Mouse (Mus musculus): ENCODE data around the gene Ddrgk1. TPM values are rescaled to one million over a fixed set of nuclear protein-coding genes. Genes with fewer than 3 reads are reported as not detected.
"Not testable (repeated sequence)": the region's sequence is repeated elsewhere in the genome, so short reads cannot be mapped to it uniquely, and the experiment has no call there.

Gene Ddrgk1
- total RNA-seq, 2 experiments from 2014 or later: 81.3 to 87.0 TPM

DNA sequence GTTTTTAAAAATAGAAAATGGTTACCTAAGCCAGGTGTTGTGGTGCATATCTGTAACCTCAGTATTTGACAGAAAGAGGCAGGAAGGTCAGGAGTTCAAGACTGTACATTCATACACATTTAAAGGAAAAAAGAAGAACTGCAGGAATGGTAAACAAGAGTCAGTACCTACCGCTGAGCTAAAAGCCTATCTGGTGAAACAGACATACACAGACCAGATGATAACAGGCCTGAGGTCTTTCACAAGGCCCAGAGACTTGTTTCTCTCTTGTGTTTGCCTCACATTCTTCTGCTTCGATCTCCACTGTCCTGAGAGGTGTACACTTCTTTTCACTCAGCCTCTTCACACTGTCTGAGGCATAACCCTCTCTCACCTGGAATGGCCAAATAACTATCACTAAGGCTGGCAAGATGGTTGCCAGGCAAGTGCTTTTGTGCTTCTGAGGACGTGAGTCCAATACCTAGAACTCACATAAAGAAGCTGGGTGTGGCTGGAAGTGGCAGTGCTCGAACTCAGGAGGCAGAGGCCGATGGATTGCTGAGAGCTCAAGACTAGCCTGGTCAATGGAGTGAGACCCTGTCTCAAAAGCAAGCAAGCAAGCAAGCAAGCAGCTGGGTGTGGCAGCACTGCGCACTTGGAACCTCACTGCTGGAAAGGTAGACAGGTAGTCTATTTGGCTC is 8.7 kb downstream of the Ddrgk1 start:
- intact Hi-C loops (cut with DNase I): no loop called here
- DNase-seq: no peak

DNA sequence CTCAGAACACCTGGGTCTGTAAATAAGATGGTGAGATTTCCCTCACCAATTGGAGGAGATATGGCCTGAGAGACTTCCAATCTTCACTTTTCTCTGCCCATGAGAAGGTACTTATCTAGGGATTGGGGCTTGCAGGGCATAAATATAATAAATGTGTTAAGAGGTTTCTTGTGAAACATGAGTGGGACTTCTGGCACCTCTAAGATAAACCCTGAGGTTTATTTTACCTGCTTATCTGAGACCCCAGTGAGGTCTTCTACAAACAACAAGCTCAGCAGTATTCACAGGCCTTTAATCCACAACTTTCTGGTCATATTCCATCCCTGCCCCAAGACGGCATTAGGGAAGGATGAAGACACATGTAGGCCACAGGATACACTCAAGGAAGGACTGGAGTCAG is 10.7 kb downstream of the Ddrgk1 start:
- intact Hi-C loops (cut with DNase I): no loop called here
- no peak for DNase-seq

DNA sequence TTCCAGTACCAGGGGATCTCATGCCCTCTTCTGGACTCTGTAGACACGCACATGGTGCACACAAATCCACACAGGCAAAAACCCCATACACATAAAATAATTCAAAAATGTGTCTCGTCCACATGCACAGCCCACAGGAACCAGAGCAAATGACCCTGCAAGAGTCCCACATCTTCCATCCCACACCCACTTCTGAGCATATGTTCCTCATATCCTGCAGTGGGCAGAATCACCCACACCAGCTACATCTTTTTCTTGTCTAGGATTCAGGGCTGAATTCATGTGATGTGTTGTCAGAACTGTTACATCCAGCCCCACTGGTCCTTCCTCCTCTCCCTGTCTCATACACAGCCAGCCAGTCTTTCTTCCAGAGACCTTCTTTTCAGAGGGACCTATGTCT is 11.2 kb downstream of the Ddrgk1 start:
- intact Hi-C loops (cut with DNase I): no loop called here

DNA sequence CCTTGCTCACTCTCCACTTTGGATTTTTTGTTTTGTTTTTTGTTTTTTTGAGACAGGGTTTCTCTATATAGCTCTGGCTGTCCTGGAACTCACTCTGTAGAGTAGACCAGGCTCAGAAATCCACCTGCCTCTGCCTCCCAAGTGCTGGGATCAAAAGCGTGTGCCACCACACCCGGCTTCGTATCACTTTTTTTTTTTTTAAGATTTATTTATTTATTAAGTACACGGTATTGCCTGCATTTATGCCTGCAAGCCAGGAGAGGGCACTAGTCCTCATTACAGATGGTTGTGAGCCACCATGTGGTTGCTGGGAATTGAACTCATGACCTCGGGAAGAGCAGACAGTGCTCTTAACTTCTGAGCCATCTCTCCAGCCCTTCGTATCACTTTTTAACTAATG is 15.4 kb downstream of the Ddrgk1 start:
- intact Hi-C loops (cut with DNase I); DNase-seq: not testable (repeated sequence)

More for the DNA sequence above, 11.2 kb downstream of the Ddrgk1 start:
- DNase-seq: no peak

DNA sequence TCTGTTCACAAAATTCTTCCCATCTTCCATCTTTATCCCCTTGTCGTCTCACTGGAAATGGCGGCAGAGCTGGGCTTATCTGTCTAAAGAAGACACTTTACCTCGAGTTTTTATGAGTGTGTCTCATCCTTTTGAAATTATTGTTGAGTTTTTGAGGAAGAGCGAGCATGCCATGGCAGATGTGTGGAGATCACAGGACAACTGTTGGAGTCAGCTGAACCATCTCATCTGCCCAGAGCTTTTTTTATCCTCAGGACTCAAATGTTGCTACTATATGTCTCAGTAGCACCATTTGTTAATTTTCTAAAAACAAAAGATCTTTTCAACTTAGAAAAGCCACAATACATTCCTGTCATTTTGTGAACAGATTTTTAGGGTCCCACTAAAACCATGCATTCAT is 19.3 kb downstream of the Ddrgk1 start:
- DNase-seq: no peak
- intact Hi-C loops (cut with DNase I): no loop called here

DNA sequence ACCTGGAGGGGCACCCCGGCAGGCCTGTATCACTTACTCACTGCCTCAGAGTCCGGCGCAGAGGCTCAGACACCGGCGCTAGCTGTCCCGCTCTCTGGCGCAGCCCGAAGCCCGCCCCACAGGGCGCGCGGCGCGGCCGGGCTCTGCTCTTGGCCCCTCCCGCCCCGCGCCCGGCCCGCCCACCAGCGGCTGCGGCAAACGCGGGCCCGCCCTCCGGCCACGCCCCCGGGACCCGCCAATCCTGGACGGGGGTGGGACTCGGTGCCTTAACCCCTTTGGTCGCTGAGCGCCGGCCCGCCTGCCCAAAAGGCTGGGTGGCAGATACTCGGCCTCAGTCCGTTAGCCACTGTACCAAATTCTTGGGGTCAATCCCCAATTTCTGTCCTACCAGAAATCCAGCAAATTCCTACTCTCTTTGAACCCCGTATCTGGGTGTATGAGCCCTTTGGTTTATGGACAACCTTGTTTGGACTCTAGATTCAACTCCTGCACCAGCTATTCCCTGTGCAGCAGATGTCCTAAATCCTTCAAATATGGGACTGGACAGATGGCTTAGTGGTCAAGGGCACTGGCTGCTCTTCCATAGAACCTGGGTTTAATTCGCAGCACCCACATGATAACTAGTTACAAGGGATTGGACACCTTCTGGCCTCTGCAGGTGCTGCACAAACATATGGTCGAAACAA is 21.6 kb downstream of the Ddrgk1 start, which contains the start of gene Lzts3:
Gene Lzts3 (minus strand): TSS at position 120 of the 686 bp plus-strand sequence.
- intact Hi-C loops (cut with DNase I): no loop called here
- peak; percentile 92 to 94 for DNase-seq

DNA sequence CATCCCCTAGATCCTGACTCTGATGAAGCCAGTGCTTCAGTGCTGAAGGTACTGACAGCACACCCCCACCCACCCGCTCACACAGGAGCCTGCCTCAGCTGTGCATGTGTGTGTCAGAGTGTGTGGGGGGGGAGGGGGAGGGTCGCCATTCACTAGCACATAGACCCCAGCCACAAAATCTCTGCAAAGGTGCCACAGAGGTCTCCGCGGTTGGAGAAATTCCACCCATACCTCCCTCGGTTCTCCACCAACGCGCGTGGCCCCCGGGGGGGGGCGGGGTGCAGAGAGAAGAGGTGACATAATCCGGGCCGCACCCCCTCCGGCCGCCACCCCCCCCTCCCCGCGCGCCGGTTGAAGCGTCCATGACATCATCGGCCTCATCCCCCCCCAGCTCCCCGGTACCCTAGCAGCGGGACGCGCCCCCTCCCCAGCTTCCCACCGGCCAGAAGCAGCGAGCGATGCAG is 22.2 kb downstream of the Ddrgk1 start:
- no peak for DNase-seq
- intact Hi-C loops (cut with DNase I): no loop called here

DNA sequence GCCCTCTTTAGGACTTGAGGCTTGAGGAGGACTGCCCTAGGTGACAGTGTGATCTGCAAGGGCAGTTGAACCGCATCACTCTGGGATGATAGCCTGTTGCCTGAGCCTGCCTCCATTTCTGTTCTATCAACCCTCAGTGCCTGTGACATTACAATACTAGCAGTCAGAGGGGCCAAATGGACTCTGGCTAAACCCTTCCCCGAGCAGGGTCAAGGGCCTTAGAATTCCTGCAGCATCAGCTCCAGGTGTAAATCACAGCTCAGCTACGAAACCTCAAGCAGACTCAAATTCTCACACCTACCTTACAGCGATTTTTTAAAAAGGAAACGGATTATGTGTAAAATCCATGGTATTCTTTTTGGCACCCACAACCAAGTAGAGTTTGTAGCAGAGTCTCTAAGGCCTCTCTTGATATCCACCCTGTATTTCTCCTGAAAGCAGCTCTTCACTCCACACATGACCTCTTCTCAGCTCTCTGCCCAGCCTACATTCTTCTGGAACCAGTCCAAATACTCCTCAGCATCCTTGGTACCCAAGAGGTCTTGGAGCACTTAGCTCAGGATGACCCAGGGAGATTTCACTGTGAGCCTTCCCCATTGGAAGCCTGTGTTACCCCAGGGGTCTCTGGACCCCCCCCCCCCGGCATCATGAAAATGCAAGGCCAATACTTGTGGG is 23.0 kb downstream of the Ddrgk1 start:
- intact Hi-C loops (cut with DNase I): no loop called here
- DNase-seq: no peak

DNA sequence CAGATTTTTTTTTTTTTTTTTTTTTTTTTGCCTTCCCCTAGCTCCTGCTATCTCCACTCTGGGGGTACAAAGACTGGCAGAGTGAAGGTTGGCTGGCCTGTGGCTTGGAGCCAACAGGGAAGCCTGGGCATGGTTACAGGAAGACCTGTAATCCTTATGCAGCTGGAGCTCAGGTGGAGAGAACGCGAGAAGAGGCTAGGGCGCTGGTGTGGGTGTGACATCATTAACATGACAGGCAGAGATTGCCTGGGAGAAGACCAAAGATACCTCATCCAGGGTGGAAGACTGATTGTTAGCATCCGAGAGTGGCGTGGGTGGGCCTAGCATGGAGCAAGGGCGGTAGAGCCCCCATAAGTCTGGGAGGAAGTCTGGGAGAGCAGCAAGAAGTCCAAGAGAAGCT is 25.2 kb downstream of the Ddrgk1 start:
- intact Hi-C loops (cut with DNase I): no loop called here
- DNase-seq: no peak

DNA sequence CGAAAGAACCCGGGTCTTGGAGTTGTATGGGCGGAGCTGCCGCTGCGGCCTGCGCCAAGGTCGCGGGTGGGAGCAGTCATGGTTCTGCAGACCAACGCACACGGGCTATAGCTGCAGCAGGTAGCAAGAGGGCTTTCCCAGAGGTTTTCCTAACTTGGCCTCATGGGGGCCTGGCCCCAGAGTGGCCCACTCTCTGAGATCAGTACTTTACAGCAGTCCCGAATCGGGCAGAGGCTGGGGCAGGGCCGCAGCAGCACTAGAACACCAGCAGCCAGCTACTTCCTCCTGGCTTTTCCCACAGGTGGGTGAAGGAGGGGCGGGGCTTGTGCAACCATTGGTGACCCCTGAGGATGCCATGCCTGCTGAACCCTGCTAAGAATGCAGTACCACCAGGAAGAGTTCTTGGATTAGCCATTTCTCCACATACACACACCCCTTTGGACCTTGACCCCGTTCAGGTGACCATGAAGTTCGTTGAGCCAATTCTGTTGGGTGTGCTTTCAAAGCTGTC is 26.3 kb downstream of the Ddrgk1 start:
- DNase-seq: no peak
- intact Hi-C loops (cut with DNase I): no loop called here

DNA sequence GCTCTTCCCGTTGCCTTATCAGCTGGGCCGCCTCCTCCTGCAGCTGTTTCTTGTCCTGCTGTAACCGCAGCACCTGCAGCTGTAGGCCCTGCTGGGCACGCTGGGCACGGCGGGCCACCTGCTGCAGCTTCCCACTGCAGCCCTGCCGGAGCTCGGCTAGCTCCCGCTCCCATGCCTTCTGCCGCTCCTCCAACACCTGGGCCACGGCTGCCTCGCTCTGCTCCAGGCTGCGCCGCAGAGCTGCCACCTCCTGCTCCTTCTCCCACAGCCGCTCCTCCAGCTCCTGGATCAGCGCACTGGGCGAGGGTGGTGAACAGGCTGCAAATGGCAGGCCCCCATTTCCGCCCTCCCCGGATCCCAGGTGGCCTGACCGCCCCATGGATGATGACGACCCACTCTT is 28.6 kb downstream of the Ddrgk1 start:
- intact Hi-C loops (cut with DNase I): no loop called here
- DNase-seq: no peak

DNA sequence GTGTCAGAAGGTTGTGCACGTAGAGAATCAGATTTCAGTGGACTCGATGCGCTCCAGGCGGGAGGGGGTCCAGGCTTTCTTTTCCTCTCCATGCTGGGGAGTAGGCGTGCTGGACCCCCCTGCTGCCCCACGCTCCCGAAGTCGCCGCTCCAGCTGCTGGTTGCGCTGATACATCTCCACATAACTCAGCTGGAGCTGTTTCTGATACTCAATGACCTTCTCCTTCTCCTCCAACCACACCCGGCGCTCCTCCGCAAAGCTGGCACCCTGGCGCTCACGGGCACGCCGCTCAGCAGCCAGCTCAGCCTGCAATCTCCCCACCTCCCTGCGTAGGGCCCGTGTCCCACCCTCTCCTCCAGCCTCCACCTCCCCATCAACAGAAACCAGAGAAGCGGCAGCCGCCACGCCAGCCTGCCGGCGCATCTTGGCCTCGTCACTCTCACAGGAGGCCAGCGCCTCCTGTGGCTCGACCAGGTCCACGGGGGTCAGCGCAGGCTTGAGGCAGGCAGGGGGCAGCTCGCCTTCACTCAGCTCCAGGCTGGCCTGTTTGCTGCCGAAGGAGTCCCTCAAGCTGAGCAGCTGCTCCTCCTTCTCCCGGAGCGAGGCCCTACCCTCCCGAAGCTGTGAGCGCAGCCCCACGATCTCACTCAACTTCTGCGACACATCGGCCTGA is 29.6 kb downstream of the Ddrgk1 start:
- DNase-seq: peak; percentile 13 to 26
- intact Hi-C loops (cut with DNase I): no loop called here

DNA sequence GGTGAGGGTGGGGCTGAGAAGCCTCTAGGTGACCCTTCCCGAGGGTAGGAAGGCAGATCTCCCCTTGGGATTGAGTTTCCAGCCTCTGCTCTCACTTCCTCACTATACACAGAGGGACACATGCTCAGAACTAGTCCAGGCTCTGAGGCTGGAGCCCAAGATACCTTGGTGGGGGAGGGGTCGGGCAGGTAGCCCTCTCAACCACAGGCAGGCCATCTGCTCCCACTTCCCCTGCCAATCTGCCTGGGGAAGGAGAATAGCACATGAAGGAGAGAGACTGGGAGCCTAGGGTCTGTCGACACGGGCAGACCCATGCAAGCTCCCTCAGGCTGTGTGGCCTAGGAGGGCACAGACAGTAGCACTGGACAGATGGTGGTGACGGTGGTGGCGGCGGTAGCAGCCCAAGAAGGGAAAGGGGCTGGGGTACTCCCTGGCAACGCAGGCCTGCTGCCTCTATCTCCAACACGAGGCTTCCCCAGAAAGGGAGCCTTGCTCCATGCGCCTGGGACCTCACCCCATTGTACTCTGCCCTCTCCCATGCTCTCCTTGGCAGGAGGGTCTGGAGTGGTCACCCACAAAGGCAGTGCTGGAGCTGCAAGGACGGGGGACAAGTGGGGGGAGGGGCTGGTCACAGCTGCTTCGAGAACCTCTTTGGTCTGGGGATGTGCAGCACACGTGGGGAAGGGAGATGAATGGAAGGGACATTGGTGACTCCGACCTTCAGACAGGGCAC is 30.3 kb downstream of the Ddrgk1 start:
- intact Hi-C loops (cut with DNase I): no loop called here
- DNase-seq: no peak

DNA sequence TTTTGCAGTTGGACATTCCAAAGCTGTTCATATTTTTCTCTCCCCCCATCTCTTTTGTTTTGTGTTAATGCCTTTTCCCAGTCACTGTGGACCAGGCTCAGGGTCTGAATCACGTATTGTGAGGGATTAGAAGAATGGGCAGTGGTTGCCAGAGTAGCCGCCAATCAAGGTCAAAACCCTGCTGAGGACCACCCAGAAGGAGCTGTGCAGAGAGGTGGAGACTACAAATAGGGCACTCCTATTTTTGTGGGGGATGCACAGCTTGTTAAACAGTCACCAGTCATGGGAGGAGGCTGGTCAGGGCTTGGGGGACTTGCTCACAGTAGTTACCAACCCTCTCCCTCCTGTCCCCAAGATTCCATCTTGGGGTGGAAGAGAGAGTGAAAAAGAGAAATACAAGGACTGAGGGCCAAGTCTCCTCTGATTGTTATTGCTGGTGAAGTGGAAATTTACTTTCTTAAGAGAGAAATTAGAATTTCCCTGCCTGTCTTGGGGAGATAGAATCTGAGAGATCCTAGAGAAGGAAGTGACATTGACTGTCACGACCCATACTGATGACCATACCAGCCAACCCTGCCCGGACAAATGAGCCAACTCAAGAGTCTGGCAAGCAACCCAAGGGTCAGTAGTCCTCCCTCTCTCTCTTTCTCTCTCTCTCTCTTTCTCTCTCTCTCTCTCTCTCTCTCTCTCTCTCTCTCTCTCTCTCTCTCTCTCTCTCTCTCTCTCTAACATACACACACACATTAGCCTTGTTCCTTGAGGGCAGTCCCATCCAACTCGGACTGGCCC is 31.4 kb downstream of the Ddrgk1 start:
- intact Hi-C loops (cut with DNase I): no loop called here
- DNase-seq: no peak

DNA sequence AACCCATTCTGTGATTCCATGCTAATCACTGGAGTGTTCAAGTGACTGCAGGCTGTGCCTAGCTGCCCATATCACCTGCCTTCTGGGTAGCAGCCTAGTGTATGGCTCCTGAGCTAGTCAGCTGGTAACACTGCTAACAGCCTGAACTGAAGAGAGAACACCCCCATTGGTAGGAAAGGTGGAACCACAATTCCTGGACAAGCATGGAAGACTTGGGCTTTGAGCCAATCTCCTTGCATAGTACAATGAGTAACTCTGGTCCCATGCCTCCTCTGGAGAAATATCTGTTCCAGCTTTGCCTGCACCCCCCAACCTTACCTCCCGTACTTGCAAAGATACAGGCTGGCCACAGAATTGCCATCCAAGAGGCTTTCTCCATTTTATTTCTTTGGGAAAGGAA is 32.0 kb downstream of the Ddrgk1 start:
- intact Hi-C loops (cut with DNase I): no loop called here
- no peak for DNase-seq

DNA sequence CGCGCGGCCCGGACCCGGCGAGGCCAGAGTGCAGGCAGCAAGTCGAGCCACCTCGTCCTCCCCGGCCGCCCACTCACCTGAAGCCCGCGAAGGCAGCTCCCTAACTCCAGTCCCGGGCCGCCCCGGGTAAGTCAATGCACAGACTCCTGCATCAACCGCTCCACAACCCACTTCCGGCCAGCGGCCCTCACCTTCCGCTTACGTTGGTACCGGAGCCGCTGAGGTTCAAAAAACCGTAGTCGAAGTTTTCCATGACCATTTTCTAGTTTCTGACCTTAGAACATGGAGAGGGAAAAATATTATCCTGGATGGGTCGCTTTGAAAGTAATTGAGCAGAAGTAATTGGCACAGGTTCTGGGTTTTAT is 34.6 kb downstream of the Ddrgk1 start, which contains the start of the genes Fastkd5 and Ubox5:
Gene Fastkd5 (minus strand): TSS at position 189 of the 365 bp plus-strand sequence.
Gene Ubox5 (minus strand): TSS at position 200 of the 365 bp plus-strand sequence.
- peak; percentile 93 to 98 for DNase-seq
- intact Hi-C loops (cut with DNase I): no loop called here

DNA sequence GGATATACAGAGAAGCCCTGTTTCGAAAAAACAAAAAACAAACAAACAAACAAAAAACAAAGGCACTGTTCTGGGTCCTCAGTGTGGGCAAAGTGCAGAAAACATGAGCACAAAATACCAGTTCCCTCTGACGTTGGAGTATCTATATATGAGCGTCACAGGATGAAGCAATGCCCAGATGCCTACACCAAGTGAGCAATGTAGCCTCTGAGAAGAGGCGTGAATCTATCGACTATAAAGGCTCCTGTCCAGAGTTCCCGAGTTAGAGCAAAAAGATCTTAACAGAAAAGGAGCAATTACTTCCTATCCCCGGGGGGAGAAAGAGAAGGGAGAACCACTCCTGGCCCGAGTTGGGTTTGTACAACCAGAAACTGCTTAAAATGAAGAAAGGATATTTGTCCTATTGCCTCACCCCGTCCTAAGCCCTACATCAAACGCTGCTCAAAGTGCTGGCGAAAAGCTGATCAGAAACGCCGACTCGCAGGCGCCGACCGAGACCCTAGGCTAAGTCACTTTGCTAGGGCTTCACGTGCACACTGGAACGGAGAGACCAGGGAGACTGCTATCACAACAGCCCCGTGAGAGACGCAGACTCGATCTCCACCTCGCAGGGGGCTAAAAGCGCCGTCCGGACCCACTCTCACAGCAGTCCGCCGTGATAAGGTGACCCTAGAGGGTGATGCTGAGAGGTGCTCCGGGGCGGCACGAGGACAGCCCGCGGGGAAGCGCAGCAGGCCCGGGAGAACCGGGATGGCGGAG is 35.2 kb downstream of the Ddrgk1 start:
- intact Hi-C loops (cut with DNase I): no loop called here
- no peak for DNase-seq

DNA sequence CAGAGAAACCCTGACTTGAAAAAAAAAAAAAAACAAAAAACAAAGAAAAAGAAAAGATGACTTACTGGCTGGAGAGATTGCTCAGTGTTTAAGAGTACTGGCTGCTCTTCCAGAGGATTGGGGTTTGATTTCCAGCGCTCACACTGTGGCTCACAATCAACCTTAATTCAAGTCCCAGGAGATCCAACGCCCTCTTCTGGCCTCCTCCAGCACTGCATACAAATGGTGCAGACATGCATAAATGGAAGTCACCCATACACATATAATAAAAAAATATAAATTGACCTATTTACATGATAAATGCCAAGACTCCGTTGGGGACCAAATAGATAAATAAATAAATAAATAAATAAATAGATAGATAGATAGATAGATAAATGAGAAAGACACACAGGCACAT is 36.0 kb downstream of the Ddrgk1 start:
- intact Hi-C loops (cut with DNase I): no loop called here
- no peak for DNase-seq

DNA sequence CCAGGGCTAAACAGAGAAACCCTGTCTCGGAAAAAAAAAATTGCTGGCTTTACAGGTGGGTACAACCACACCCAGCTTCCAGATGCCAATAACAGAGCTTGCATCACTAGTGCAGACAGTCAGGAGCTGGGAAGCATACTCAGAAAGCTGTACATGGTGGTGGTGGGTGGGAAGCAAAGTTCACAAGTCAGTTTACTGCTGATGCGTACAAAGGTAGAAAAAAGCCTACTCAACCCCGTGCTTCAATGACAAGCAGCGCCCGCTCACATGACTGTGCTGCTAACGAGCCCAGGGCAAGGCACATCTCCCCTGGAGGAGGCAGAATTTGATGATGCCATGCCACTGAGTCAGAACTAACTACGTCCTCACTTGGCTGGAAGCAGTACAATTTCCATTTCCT is 45.5 kb downstream of the Ddrgk1 start:
- intact Hi-C loops (cut with DNase I): no loop called here
- DNase-seq: no peak
